Mouse (Mus musculus): ENCODE results near the gene Pcdh15. TPM values are rescaled to one million over a fixed set of nuclear protein-coding genes. Genes with fewer than 3 reads are reported as not detected.

Gene Pcdh15
- polyA plus RNA-seq, 1 experiment, result 14.9 TPM

- no peaks in the 10 kb centered on the region for H3K4me1 ChIP-seq (ENCODE audit: control insufficient read depth, insufficient read depth, low read length)
- TF ChIP-seq CTCF (IDR thresholded peaks at IDR 0.05; ENCODE audit: extremely low read depth, insufficient read depth, low read length) (no peak), POLR2A (IDR thresholded peaks at IDR 0.05; ENCODE audit: extremely low read depth, insufficient read depth, low read length) (no peak)
- no peak overlapping the region for H3K4me3 ChIP-seq (ENCODE audit: insufficient read depth, low read length)
- no peak overlapping the region for H3K27ac ChIP-seq (ENCODE audit: insufficient read depth, low read length)
Measured at GRCm38 (mm10) chr10:74129665-74130064, 1030.5 kb downstream of the Pcdh15 start.

GRCm38 (mm10) chr10:74130805-74131204, 1031.7 kb downstream of the Pcdh15 start:
- Histone ChIP-seq H3K4me3 (ENCODE audit: insufficient read depth, low read length) (no peak overlapping the region), H3K27ac (ENCODE audit: insufficient read depth, low read length) (no peak overlapping the region), H3K4me1 (ENCODE audit: control insufficient read depth, insufficient read depth, low read length) (no peaks in the 10 kb centered on the region)
- TF ChIP-seq POLR2A (IDR thresholded peaks at IDR 0.05; ENCODE audit: extremely low read depth, insufficient read depth, low read length), result no peak
- TF ChIP-seq CTCF (IDR thresholded peaks at IDR 0.05; ENCODE audit: extremely low read depth, insufficient read depth, low read length), result no peak

- no peak overlapping the region for H3K27ac ChIP-seq (ENCODE audit: insufficient read depth, low read length)
- no peak overlapping the region for H3K4me3 ChIP-seq (ENCODE audit: insufficient read depth, low read length)
- TF ChIP-seq POLR2A (IDR thresholded peaks at IDR 0.05; ENCODE audit: extremely low read depth, insufficient read depth, low read length) (no peak), CTCF (IDR thresholded peaks at IDR 0.05; ENCODE audit: extremely low read depth, insufficient read depth, low read length) (no peak)
- H3K4me1 ChIP-seq (ENCODE audit: control insufficient read depth, insufficient read depth, low read length), result no peaks in the 10 kb centered on the region
Measured at GRCm38 (mm10) chr10:74147966-74148365, 1048.8 kb downstream of the Pcdh15 start.

GRCm38 (mm10) chr10:74181921-74182320, 1082.8 kb downstream of the Pcdh15 start:
- no peaks in the 10 kb centered on the region for H3K4me1 ChIP-seq (ENCODE audit: control insufficient read depth, insufficient read depth, low read length)
- TF ChIP-seq POLR2A (IDR thresholded peaks at IDR 0.05; ENCODE audit: extremely low read depth, insufficient read depth, low read length), result no peak
- no peak for TF ChIP-seq CTCF (IDR thresholded peaks at IDR 0.05; ENCODE audit: extremely low read depth, insufficient read depth, low read length)

GRCm38 (mm10) chr10:74203650-74204049, 1104.5 kb downstream of the Pcdh15 start:
- H3K27ac ChIP-seq (ENCODE audit: insufficient read depth, low read length), result no peak overlapping the region
- TF ChIP-seq CTCF (IDR thresholded peaks at IDR 0.05; ENCODE audit: extremely low read depth, insufficient read depth, low read length) (0 out of 2 replicates have a peak, but pooled peaks have one; percentile 16), POLR2A (IDR thresholded peaks at IDR 0.05; ENCODE audit: extremely low read depth, insufficient read depth, low read length) (no peak)
- H3K4me1 ChIP-seq (ENCODE audit: control insufficient read depth, insufficient read depth, low read length), result no peaks in the 10 kb centered on the region
- no peak overlapping the region for H3K4me3 ChIP-seq (ENCODE audit: insufficient read depth, low read length)

More at GRCm38 (mm10) chr10:74181921-74182320, 1082.8 kb downstream of the Pcdh15 start:
- Histone ChIP-seq H3K27ac (ENCODE audit: insufficient read depth, low read length) (no peak overlapping the region), H3K4me3 (ENCODE audit: insufficient read depth, low read length) (no peak overlapping the region)

GRCm38 (mm10) chr10:74217268-74217667, 1118.1 kb downstream of the Pcdh15 start:
- TF ChIP-seq POLR2A (IDR thresholded peaks at IDR 0.05; ENCODE audit: extremely low read depth, insufficient read depth, low read length) (no peak), CTCF (IDR thresholded peaks at IDR 0.05; ENCODE audit: extremely low read depth, insufficient read depth, low read length) (peak; percentile 11; the same call in 1 of the 2 replicates)
- Histone ChIP-seq H3K4me1 (ENCODE audit: control insufficient read depth, insufficient read depth, low read length) (no peaks in the 10 kb centered on the region), H3K4me3 (ENCODE audit: insufficient read depth, low read length) (no peak overlapping the region), H3K27ac (ENCODE audit: insufficient read depth, low read length) (no peak overlapping the region)

- Histone ChIP-seq H3K4me1 (ENCODE audit: control insufficient read depth, insufficient read depth, low read length) (no peaks in the 10 kb centered on the region), H3K4me3 (ENCODE audit: insufficient read depth, low read length) (no peak overlapping the region), H3K27ac (ENCODE audit: insufficient read depth, low read length) (no peak overlapping the region)
- TF ChIP-seq POLR2A (IDR thresholded peaks at IDR 0.05; ENCODE audit: extremely low read depth, insufficient read depth, low read length) (no peak), CTCF (IDR thresholded peaks at IDR 0.05; ENCODE audit: extremely low read depth, insufficient read depth, low read length) (no peak)
Measured at GRCm38 (mm10) chr10:74220439-74220838, 1121.3 kb downstream of the Pcdh15 start.

- H3K4me3 ChIP-seq (ENCODE audit: insufficient read depth, low read length), result no peak overlapping the region
- no peak overlapping the region for H3K27ac ChIP-seq (ENCODE audit: insufficient read depth, low read length)
- TF ChIP-seq CTCF (IDR thresholded peaks at IDR 0.05; ENCODE audit: extremely low read depth, insufficient read depth, low read length) (no peak), POLR2A (IDR thresholded peaks at IDR 0.05; ENCODE audit: extremely low read depth, insufficient read depth, low read length) (no peak)
- H3K4me1 ChIP-seq (ENCODE audit: control insufficient read depth, insufficient read depth, low read length), result no peaks in the 10 kb centered on the region
Measured at GRCm38 (mm10) chr10:74257716-74258446, 1158.7 kb downstream of the Pcdh15 start.

- no peaks in the 10 kb centered on the region for H3K4me1 ChIP-seq (ENCODE audit: control insufficient read depth, insufficient read depth, low read length)
- no peak overlapping the region for H3K4me3 ChIP-seq (ENCODE audit: insufficient read depth, low read length)
- TF ChIP-seq CTCF (IDR thresholded peaks at IDR 0.05; ENCODE audit: extremely low read depth, insufficient read depth, low read length) (no peak), POLR2A (IDR thresholded peaks at IDR 0.05; ENCODE audit: extremely low read depth, insufficient read depth, low read length) (no peak)
- H3K27ac ChIP-seq (ENCODE audit: insufficient read depth, low read length), result no peak overlapping the region
Measured at GRCm38 (mm10) chr10:74258639-74259038, 1159.5 kb downstream of the Pcdh15 start.

- no peak overlapping the region for H3K27ac ChIP-seq (ENCODE audit: insufficient read depth, low read length)
- no peak for TF ChIP-seq CTCF (IDR thresholded peaks at IDR 0.05; ENCODE audit: extremely low read depth, insufficient read depth, low read length)
- no peak for TF ChIP-seq POLR2A (IDR thresholded peaks at IDR 0.05; ENCODE audit: extremely low read depth, insufficient read depth, low read length)
- H3K4me3 ChIP-seq (ENCODE audit: insufficient read depth, low read length), result no peak overlapping the region
- peaks cover 1% of the 10 kb centered on the region; the same call in 1 of the 2 replicates for H3K4me1 ChIP-seq (ENCODE audit: control insufficient read depth, insufficient read depth, low read length)
Measured at GRCm38 (mm10) chr10:74269637-74270269, 1170.6 kb downstream of the Pcdh15 start.
